Mouse (Mus musculus) spleen, adult 2 months (tissue): ENCODE measurements around the gene Asrgl1.

Experiments used
- CTCF ChIP-seq: fragments of 200-500 bp; IDR thresholded peaks from 2 replicates; pipeline ENCODE4 v1.5.1; 2011; ENCODE audit warnings: mild to moderate bottlenecking, inconsistent platforms; ENCODE audit not compliant: insufficient read depth, insufficient read length, insufficient replicate concordance; ENCODE audit errors: extremely low read depth
- POLR2A ChIP-seq: fragments of 200-500 bp; IDR thresholded peaks from 2 replicates; pipeline ENCODE4 v1.6.1; 2011; ENCODE audit warnings: low read depth, low read length, inconsistent platforms

DNA sequence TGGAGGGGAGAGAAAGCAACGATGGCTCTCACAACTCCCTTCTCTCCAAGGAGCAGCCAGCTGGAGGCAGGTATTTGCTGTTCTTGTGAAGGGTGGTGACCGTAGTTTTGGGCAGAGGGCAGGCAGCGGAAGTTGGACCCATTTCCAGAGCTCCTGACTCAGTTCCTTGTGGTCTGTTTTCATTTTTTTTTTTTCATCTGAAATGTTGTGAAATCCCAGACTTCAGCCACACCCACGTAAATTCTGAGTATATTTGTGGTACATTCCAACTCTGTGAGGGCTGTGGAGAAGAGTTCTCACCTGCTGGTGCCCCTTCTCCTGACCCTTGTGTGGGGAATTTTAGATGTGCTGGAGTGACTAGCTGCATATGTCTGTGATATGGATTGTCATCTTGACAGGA lies 75.3 kb downstream of the Asrgl1 start:
- TF ChIP-seq CTCF (no peak), POLR2A (no peak)
